Mouse (Mus musculus): ENCODE data around the gene Pctp. TPM values are rescaled to one million over a fixed set of nuclear protein-coding genes. Genes with fewer than 3 reads are reported as not detected.

Pctp gene
- 10.5 TPM in 2 replicates for polyA plus RNA-seq (2015; fragmentation: Nextera tagmentation; extraction: Ambion mirVana)

- Histone ChIP-seq H3K27me3 (replicated peaks; ENCODE audit: control insufficient read depth, insufficient read depth, low read length) (peaks cover 7% of the 10 kb centered on the region; the same call in 1 of the 2 replicates), H3K4me1 (replicated peaks; ENCODE audit: control insufficient read depth, insufficient read depth, low read length) (no peaks in the 10 kb centered on the region; the same call in none of the 2 replicates), H3K27ac (ENCODE audit: low read depth, low read length) (no peak within 1 kb of the TSS), H3K9me3 (ENCODE audit: control insufficient read depth) (no peaks in the 10 kb centered on the region), H3K4me3 (ENCODE audit: low read depth, low read length) (peak within 1 kb of the TSS; percentile 47), H3K36me3 (ENCODE audit: control insufficient read depth, insufficient read depth) (no peaks in the 10 kb centered on the region), H3K9ac (ENCODE audit: low read depth, low read length) (0 out of 2 replicates have a peak within 1 kb of the TSS, but pooled peaks have one; percentile 28), H3K4me2 (replicated peaks; ENCODE audit: low read depth) (peak within 1 kb of the TSS; percentile 86)
- TF ChIP-seq CTCF (IDR thresholded peaks at IDR 0.05; ENCODE audit: low read depth): no peak
- ATAC-seq: peak; percentile 97
- 5% methylated on average over 35 of the region's 35 CpGs for WGBS
Measured at GRCm38 (mm10) chr11:90002231-90002986, at the start of gene Pctp. Pctp (minus strand) TSS chr11:90002894.

- 89% methylated on average over 7 of the region's 7 CpGs for WGBS
- no peak for ATAC-seq
- H3K4me1 ChIP-seq (replicated peaks; ENCODE audit: control insufficient read depth, insufficient read depth, low read length): no peaks in the 10 kb centered on the region
- no peak overlapping the region for H3K4me2 ChIP-seq (replicated peaks; ENCODE audit: low read depth)
- H3K4me3 ChIP-seq (ENCODE audit: low read depth, low read length): no peak overlapping the region
- H3K9ac ChIP-seq (ENCODE audit: low read depth, low read length): no peak overlapping the region
- TF ChIP-seq CTCF (IDR thresholded peaks at IDR 0.05; ENCODE audit: low read depth): no peak
- no peaks in the 10 kb centered on the region for H3K27me3 ChIP-seq (replicated peaks; ENCODE audit: control insufficient read depth, insufficient read depth, low read length)
- H3K36me3 ChIP-seq (ENCODE audit: control insufficient read depth, insufficient read depth): no peaks in the 10 kb centered on the region
- H3K27ac ChIP-seq (ENCODE audit: low read depth, low read length): no peak overlapping the region
- H3K9me3 ChIP-seq (ENCODE audit: control insufficient read depth): no peaks in the 10 kb centered on the region
Measured at GRCm38 (mm10) chr11:90050016-90050415, 47.3 kb upstream of the Pctp start.

- Histone ChIP-seq H3K4me1 (replicated peaks; ENCODE audit: control insufficient read depth, insufficient read depth, low read length) (no peaks in the 10 kb centered on the region), H3K27me3 (replicated peaks; ENCODE audit: control insufficient read depth, insufficient read depth, low read length) (no peaks in the 10 kb centered on the region), H3K27ac (ENCODE audit: low read depth, low read length) (no peak overlapping the region), H3K36me3 (ENCODE audit: control insufficient read depth, insufficient read depth) (no peaks in the 10 kb centered on the region), H3K4me2 (replicated peaks; ENCODE audit: low read depth) (no peak overlapping the region), H3K4me3 (ENCODE audit: low read depth, low read length) (no peak overlapping the region), H3K9me3 (ENCODE audit: control insufficient read depth) (no peaks in the 10 kb centered on the region), H3K9ac (ENCODE audit: low read depth, low read length) (no peak overlapping the region)
- ATAC-seq: no peak
- no peak for TF ChIP-seq CTCF (IDR thresholded peaks at IDR 0.05; ENCODE audit: low read depth)
- WGBS: 64% methylated on average over 9 of the region's 9 CpGs
Measured at GRCm38 (mm10) chr11:90047271-90047670, 44.6 kb upstream of the Pctp start.

GRCm38 (mm10) chr11:90046211-90046610 is 43.5 kb upstream of the Pctp start:
- Histone ChIP-seq H3K9me3 (ENCODE audit: control insufficient read depth) (no peaks in the 10 kb centered on the region), H3K9ac (ENCODE audit: low read depth, low read length) (no peak overlapping the region), H3K27me3 (replicated peaks; ENCODE audit: control insufficient read depth, insufficient read depth, low read length) (no peaks in the 10 kb centered on the region), H3K27ac (ENCODE audit: low read depth, low read length) (no peak overlapping the region), H3K4me3 (ENCODE audit: low read depth, low read length) (no peak overlapping the region), H3K4me1 (replicated peaks; ENCODE audit: control insufficient read depth, insufficient read depth, low read length) (no peaks in the 10 kb centered on the region), H3K4me2 (replicated peaks; ENCODE audit: low read depth) (no peak overlapping the region), H3K36me3 (ENCODE audit: control insufficient read depth, insufficient read depth) (no peaks in the 10 kb centered on the region)
- no peak for ATAC-seq
- WGBS: 45% methylated on average over 7 of the region's 7 CpGs
- no peak for TF ChIP-seq CTCF (IDR thresholded peaks at IDR 0.05; ENCODE audit: low read depth)

GRCm38 (mm10) chr11:90044459-90044858 is 41.8 kb upstream of the Pctp start:
- Histone ChIP-seq H3K36me3 (ENCODE audit: control insufficient read depth, insufficient read depth) (no peaks in the 10 kb centered on the region), H3K27ac (ENCODE audit: low read depth, low read length) (no peak overlapping the region), H3K4me2 (replicated peaks; ENCODE audit: low read depth) (no peak overlapping the region), H3K9ac (ENCODE audit: low read depth, low read length) (no peak overlapping the region), H3K27me3 (replicated peaks; ENCODE audit: control insufficient read depth, insufficient read depth, low read length) (no peaks in the 10 kb centered on the region), H3K4me1 (replicated peaks; ENCODE audit: control insufficient read depth, insufficient read depth, low read length) (no peaks in the 10 kb centered on the region), H3K4me3 (ENCODE audit: low read depth, low read length) (no peak overlapping the region), H3K9me3 (ENCODE audit: control insufficient read depth) (no peaks in the 10 kb centered on the region)
- no peak for ATAC-seq
- 73% methylated on average over 4 of the region's 4 CpGs for WGBS
- TF ChIP-seq CTCF (IDR thresholded peaks at IDR 0.05; ENCODE audit: low read depth): no peak

GRCm38 (mm10) chr11:90038022-90038421 is 35.3 kb upstream of the Pctp start:
- Histone ChIP-seq H3K4me2 (replicated peaks; ENCODE audit: low read depth) (no peak overlapping the region), H3K36me3 (ENCODE audit: control insufficient read depth, insufficient read depth) (no peaks in the 10 kb centered on the region), H3K4me1 (replicated peaks; ENCODE audit: control insufficient read depth, insufficient read depth, low read length) (no peaks in the 10 kb centered on the region), H3K4me3 (ENCODE audit: low read depth, low read length) (no peak overlapping the region), H3K9me3 (ENCODE audit: control insufficient read depth) (no peaks in the 10 kb centered on the region), H3K27me3 (replicated peaks; ENCODE audit: control insufficient read depth, insufficient read depth, low read length) (0 out of 2 replicates have a peak, but pooled peaks cover 3% of the 10 kb centered on the region), H3K9ac (ENCODE audit: low read depth, low read length) (no peak overlapping the region), H3K27ac (ENCODE audit: low read depth, low read length) (no peak overlapping the region)
- TF ChIP-seq CTCF (IDR thresholded peaks at IDR 0.05; ENCODE audit: low read depth): peak; percentile 81
- no peak for ATAC-seq
- WGBS: 17% methylated on average over 5 of the region's 5 CpGs
